Mouse (Mus musculus) 3T3-L1 (cell line): Measurements from ENCODE around the gene Prcd.
"Not testable (repeated sequence)": the region's sequence is repeated elsewhere in the genome, so short reads cannot be mapped to it uniquely, and the experiment has no call there.

Source experiments
- DNase-seq: peaks from one replicate; pipeline ENCODE4 v3.0.0-alpha.2; 2015; ENCODE audit warnings: low read depth, low spot score

Prcd gene

DNA sequence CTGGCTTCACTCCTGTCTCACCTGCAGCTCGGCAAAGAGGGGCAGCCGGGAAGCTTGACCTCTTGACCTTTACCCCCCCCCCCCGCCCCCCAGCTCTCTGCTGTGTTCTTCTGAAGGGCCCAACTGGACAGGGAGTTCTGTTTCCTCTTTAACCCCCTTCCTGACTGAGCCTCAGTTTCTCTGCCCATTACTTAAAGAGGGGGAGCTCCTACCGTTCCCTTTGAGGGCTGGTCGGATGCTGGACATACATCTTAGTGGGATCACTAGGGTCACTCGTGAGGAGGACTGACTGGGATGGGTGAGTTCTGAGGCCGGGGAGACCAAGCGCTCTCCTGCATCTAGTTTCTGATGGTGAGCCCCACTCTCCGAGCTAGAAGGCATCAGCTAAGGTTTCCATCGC lies at the start of gene Prcd:
TSS of gene Prcd (plus strand) at position 301 of the 400 bp plus-strand sequence.
- no peak for DNase-seq

DNA sequence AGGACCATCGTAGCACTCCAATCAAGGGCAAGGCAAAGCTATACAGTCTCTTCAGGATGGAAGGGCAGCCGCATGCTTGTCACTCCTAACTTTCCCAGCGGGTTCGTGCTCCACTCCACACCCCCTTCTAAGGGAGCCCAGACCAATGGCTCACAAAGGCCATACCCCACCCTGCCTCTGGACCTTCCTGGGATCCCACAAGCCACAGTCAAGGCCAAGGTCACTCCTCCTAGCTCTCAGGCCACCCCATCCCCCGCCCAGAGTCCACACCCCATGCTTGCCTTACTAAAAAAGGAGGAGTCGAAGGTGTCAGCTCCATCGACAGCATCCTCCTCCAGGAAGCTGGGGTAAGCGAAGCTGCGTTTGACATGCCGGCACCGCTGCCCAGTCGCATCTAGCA lies 49.2 kb upstream of the Prcd start:
- no peak for DNase-seq

DNA sequence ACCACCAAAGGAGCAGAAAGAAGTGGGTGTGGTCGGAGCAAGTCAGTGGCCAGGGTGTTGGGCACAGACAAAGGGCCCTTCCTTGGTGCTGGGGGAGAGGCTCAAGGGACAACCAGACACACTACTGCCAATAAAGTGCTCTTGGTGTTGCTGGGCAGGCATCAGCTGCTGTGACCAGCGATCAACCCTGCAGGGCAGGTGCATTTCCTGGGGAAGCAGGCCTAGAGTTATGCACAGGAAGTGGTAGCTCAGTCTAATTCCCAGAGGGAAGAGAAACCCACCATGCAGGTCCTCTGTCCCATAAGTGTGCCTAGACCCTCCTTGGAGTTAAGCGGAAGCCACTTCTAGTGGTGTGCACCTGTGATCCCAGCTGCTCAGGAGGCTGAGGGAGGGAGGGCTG lies 45.6 kb upstream of the Prcd start:
- DNase-seq, result no peak

DNA sequence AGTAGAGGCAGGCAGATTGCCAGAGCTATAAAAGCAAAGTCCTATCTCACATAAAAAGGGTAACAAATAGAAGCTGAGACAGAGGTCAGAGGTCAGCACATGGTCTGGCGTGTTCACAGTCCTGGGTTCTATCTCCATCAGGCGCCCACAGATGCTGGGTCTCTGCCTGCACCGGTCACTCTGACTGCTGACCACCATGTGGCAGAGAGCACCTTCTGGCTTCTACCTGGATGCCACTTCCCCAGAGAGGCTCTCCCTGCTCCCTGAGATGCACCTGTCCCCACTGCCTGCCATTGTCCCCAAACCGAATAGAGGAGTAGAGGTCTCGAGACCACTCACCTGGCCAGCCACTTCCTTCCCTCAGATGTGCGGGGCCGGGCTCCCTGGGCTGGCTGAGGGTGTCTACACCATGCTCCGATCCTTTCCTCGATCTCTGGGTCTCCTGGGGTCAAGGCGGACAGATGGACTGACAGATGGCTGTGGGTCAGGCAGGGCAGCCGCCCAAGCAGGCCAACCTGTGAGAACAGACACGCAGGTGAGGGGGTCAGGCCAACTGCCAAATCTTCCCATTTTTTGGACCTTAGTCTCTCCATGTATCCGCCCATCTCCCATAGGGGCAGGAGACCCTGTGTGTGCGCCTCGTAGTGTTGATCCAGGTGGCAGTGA lies 43.2 kb upstream of the Prcd start:
- no peak for DNase-seq

DNA sequence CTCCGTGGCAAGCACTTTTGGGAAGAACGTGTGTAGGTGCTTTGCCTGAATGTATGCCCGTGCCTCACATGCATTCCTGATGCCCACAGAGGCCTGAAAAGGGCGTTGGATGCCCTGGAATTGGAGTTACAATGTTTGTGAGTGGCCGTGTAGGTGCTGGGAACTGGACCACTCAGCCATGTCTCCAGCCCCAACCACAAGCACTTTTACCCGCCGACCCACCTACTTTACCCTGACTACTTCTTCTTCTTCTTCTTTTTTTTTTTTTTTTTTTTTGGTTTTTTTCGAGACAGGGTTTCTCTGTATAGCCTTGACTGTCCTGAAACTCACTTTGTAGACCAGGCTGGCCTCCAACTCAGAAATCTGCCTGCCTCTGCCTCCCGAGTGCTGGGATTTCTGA lies 42.2 kb upstream of the Prcd start:
- DNase-seq, result not testable (repeated sequence)

DNA sequence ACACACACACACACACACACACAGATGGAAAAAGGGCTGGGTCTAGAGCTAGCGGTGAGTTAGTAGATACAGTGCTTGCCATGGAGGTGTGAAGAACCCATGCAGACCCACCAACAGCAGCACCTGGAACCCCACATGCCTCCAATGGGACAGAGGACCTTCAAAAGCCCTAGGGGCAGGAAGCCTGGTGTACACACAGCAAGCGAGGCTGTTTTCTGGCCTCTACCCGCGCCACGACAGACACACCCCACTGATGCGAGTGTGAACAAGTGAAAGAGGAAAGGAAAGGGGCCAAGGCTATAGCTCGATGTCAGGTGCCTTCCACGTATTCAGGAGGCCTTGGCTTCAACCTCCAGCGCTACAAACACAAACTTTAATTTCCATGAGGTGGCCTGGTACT lies 41.5 kb upstream of the Prcd start:
- DNase-seq, result no peak

DNA sequence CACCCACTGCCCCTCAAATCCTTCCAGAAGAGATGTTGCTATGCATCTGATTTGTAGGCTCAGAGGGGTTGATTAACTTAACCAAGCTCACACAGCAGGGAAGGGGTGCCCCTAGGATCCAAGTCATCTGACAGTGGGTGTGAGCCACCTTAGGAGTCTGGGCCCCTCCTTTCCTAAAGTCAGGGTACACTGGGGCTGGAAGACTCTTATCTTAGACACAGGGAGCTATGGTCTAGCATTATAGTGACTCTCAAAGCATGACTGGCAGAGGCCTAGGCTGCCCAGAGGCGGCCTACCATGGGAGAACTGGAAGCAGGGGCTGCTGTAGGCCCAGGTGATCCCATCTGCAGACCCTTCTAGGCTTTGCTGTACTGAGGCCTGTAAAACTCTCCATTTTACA lies 40.8 kb upstream of the Prcd start:
- no peak for DNase-seq

DNA sequence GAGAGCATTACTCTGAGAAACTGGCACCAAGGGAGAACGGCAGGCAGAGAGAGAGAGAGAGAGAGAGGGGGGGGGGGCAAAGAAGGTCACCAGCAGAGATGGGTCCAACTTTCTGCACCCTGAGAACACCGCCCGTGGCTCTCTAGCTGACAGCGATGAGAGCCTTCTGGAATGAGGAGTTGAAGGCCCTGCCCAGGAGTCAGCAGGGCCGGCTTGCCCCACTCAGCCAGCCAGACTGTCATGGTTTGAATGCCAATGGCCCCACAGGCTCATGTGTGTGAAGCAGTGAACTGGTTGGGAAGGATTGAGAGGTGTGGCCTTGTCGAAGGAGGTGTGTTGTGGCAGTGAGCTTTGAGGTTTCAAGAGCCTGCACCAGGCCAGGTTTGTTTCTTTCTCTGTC lies 40.1 kb upstream of the Prcd start:
- no peak for DNase-seq

DNA sequence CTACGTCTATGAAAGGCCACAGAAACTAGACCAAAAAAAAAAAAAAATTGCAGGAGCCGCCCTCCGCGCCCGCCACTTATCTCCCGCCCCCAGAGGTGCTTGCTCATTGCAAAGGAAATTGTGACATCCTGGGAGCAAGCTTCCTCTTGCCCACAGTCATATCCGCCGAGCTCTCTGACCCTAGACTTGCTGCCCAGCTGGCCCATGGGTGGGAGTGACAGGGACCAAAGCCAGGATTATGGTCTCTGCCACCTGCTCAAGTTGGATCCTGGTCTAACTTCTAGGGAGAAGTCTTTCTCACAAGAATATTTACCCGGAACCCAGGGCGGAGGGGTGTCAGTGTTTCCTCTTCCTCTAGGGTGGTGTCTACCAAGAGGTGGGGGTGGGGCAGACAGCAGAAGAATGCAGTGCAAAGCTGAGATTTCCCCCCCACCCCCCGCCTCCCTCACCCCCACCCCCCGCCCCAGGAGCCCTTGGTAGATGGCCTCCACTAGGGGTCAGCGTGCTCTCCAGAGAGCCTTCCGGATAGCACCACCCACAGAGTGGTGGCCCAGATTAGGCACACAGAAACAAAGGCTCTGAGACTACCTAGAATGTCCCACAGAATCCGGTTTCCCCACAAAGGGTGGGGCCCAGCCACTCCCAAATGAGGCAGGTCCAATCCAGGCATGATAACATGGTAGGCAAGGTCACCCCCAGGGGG lies 37.4 kb upstream of the Prcd start:
- peak; percentile 59 for DNase-seq

DNA sequence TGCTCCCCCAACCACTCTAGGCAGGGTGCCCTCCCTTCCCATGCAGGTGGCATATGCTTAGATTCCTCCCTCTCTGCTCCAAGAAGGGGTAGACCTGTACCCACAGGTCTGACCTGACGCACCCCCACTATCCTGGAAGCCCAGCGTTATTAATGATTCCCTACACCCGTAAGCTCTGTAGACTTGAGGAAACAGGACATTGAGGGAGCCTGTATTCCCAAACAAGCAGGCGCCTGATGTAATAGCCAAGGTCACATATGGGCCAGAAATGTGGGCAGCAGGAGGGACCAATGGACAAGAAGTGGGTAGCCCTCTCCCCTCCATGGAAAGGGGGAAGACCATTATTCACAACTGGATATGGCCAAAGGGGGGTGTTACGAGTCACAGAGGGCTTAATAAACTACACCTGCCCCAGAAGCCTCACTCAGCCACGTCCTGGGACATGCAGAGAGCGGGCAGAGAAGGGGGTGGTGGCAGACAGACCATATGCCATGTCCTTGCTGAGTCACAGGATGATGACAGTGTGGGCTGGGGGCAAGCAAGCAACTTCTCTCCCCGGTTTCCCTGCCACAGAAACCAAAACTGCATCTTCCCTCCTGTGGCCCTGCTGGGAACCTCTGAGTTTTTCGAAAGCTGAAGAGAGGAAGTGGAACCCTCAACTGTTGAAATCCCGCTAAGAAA lies 36.8 kb upstream of the Prcd start:
- peak; percentile 51 for DNase-seq

DNA sequence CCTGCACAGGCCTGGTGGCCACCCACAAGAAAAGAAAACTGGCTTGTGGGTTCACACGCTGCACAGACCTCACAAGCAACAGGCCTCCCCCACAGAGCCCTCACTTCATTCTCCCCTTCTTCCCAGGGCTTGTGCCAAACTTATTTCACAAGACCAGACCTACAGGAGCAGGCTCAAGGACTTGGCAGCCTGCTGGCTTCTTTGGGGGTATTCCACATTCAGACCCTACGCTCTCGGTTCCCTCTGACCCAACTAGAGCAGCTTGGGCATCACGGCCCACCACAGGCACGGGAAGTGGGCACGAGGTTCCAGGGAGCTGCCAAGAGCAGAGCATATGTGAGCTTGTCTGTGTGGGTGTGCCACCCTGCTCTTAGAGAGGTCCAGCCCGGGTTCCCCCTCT lies 35.7 kb upstream of the Prcd start:
- DNase-seq, result peak; percentile 71

DNA sequence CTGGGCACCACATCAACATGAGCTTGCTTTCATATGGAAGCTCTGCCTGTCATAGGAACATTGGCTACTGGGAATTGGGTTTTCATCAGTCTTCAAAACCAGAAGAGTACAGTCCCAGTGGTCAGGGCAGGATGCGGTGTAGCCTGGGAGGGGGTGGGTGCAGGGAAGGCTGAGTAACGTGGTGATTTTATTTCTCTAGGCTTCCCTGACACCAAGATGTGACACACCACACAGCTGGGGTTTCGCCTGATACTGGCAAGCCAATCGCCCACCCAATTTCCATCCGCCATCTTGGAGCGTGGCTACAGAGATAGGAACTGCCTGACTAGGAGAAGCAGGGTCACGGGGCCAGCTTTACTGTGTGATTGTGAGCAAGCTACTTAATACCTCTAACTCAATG lies 34.7 kb upstream of the Prcd start:
- DNase-seq, result no peak

DNA sequence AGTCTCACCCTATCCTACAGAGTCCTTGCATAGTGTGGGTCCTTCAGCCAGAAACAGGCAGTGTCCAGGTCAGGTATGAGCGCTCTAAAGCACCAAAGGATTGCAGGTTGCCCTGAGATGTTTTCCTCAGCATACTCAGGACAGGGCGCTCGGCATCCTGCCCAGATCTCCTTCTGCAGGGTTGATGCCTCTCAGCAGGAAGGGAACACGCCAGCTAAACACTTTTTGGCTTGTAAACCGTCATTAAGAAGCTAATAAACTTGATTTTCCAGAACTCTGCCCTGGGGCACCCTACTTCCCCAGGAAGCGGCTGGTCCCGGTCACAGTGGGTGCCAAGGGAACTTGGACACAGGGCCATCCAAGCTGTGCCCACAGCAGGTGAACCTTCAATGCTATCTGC lies 34.2 kb upstream of the Prcd start:
- DNase-seq, result no peak

DNA sequence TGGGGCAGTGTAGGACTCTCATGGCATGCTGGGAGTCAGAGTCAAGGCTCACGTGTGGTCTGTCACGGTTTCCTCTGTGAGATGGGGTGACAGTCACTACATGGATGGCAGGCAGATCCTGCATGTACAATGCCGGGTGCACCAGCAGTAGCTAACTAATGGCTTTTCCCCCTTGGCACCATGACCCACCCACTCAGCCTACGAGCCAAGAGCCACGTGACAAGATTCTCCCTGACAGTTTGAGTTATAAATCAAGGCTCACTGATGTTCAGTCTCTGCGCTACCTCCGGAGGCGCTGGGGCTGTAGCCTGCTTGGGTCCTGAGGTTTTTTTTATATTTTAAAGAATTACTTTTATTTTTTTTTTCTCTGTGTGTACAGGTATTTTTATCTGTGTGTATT lies 33.8 kb upstream of the Prcd start:
- DNase-seq, result no peak

DNA sequence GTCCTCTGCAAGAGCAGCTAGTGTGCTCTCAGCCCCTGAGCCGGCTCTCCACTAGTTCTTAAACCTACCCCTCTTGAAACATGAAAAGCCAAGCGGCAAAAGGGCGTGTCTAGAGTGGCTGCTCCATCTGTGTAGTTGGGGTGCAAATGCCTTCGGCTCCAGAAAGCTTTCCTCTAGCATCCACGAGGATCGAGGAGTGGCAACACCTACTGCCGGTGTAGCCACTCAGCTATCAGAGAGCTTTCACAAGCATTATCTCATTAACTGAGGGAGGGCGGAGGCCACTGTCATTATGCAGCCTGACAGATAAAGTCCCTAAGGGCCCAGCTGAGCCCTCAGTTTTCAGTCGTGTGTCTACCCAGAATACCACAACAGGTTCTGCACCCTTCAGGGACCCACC lies 33.3 kb upstream of the Prcd start:
- no peak for DNase-seq

DNA sequence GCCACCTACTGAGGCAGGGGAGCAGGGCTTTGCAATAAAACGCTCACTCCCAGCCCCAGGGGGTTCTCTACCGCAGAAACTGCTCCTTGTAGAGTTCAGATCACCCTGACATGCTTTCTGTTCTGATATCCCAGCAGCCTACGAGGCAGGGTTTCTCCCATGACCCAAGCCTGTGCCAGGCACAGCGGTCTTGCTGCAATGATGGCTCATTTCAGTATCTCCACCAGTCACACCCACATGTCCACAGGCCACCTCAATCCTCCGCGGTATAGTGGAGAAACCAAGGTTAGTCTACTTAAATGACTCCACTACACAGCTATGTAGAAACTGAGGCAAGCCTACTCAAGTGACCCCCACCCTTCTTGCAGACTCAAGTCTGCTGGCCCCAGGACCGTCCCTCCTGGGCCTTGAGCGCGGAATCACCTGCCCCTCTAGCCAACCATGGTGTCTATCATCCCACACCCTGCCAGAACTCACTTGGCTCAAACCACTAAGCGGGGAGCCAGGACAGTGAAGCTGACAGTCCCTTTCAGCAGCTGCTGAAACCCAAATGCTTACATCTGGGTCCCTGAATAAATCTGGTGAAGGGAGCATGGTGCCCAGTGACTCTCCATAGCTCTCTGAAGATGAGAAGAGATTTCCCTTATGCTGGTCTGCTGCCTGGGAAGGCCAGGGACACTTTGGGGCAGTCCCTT lies 32.6 kb upstream of the Prcd start:
- DNase-seq, result peak; percentile 21

DNA sequence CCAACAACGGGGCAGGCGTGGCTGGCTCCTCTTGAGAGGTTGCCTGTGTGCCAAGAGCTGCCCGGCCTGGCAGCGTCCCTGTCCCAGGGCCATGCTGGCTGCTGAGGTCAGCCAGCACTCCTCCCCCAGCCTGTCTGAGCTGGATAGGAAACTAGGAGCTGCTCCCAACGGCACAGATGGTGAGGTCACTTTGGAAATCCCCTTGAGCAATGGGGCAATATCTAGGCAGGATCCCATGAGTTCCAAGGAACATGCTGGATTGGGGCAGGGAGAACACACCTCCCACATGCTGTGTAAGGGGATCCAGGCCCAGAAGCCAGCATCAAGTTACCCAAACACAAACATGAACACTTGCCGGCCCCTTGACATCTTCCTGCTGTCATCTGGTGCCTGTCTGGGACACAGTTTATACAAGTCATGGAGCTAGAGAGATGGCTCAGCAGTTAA lies 32.1 kb upstream of the Prcd start:
- peak; percentile 99 for DNase-seq

DNA sequence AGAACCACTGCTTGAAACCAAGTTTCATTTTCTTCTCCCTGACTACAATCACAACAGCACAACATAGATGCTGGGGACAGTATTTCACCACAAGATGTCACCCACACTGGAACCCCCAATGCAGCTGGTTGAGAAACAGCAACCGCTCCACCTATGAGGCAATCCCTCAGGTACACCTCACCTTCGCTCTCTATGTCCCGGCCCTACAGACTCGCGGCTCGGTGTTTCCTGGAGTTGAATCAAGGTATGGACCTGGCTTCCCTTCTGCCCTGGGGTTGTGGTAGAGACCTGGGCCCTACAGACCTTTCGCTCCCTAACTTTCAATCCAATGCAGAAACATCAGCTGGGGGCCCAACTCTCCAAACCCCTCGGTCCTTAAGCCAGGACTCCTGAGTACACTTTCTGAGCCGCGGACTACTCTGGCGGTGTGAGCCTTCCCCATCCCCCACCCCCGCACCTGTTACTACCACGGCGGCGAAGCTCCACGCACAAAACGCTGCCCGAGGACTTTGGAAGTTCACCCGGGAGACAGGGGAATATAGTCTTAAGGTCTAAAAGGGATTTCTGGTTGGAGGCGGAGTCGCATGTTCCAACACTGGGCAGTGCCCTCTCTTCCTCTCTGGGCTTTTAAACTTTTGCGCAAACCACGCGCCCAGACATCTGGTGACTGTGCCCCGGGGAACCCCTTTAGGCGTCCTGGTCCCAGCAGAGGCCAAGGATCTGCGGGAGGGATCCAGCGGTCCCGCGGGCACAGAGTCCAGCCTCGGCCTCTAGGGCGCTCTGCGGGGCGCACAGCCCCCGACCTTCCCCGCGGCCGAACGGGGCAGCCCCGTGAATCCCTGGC lies 29.8 kb upstream of the Prcd start:
- peak; percentile 53 for DNase-seq

DNA sequence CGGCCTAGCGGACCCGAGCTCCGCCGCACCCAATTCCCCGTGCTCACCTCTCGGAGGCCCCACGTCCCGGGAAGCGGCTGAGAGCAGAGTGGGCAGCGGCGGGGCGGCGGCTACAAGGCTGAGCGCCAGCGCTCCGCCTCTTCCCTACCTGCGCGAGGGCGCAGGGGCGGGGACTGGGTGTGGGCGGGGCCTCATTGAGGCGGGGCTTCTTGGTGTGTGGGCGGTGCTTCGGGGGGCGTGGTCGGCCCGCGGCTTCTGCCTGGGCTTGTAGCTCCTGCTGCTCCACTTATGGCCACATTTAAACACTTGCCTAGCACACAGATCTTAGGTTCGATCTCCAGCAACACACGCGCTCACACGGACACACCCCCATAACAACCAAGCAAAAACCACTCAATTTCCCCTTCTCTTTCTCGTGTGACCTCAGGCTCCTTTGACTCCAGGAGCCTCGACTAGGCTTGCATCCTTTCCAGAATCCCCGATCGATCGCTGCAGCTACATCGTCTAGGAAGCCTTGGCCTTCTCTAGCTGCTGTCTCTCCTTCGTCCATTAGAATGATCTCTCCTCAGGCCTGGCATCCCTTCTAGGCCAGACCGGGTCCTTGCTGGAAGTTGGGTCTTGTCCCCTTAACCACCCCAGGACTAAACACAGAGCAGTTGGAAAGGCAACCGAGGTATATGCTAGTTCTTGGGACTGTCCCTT lies 29.1 kb upstream of the Prcd start:
- DNase-seq, result peak; percentile 77

DNA sequence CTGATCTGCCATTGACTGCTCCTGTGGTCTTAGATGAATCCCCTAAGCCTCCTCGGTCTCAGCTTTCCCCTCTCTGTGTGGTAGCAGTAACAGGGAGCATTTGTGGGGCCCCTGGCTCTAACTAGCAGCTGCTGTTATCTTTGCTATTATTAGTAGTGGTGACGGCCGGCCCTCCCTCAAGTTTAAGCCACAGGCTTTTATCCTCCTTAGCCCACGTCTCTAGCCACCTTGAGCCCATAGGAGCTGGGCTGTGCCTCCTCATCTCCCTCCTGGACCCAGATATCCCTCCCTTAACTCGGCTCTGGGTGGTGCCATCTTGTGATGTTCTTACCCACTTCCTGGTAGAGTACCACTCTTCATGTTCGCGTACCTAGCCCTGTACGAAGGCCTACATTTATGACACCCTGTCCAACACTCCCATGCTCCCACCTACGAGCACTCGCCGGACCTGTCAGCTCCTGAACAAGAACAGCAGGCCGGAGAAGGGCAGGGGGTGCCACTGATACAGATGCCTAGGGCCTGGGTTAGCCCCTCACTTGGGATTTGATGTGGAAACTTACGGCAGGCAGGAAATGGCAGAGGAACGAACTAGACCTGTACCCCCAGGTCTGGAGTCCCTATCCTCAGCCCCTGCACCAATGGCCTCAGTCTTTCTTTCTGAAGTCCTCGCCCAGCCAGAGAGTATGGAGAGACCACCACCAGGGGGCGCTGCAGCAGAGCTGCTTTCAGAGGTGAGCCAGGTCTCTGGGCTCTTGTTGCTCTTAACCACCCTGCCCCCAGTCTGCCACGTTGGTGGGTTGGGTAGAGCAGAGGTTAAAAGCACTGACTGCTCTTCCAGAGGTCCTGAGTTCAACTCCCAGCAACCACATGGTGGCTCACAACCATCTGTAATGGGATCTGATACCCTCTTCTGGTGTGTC lies 28.0 kb upstream of the Prcd start:
- peak; percentile 75 for DNase-seq
